Mouse (Mus musculus): ENCODE data around the gene Nosip.
"Not testable (repeated sequence)": the region's sequence is repeated elsewhere in the genome, so short reads cannot be mapped to it uniquely, and the experiment has no call there.

GRCm38 (mm10) chr7:45023711-45024110, 38.5 kb upstream of the Nosip start:
- TF ChIP-seq CTCF (IDR thresholded peaks at IDR 0.05; ENCODE audit: borderline replicate concordance, insufficient read depth, low read length); POLR2A (IDR thresholded peaks at IDR 0.05; ENCODE audit: low read depth, low read length): not testable (repeated sequence)
